Mouse (Mus musculus) ovary, postnatal 14 days (tissue): ENCODE data around the gene Usp49.

ENCODE experiments used
- DNase-seq: peaks from one replicate; pipeline ENCODE4 v3.0.0; 2022; ENCODE audit warnings: low spot score

Usp49 gene

GRCm38 (mm10) chr17:47694503-47695336 lies 64.2 kb downstream of the Usp49 start, which contains the start of gene Prickle4:
Gene Prickle4, minus strand, starts transcription at chr17:47694736.
- DNase-seq, result peak; percentile 97

- DNase-seq, result no peak
Observed at GRCm38 (mm10) chr17:47695337-47695710, 64.8 kb downstream of the Usp49 start.

- DNase-seq, result no peak
Observed at GRCm38 (mm10) chr17:47698156-47698555, 67.7 kb downstream of the Usp49 start.

GRCm38 (mm10) chr17:47699055-47699454 lies 68.6 kb downstream of the Usp49 start:
- no peak for DNase-seq

- no peak for DNase-seq
Observed at GRCm38 (mm10) chr17:47701793-47702192, 71.3 kb downstream of the Usp49 start.

- DNase-seq, result no peak
Observed at GRCm38 (mm10) chr17:47702548-47703345, 72.3 kb downstream of the Usp49 start.

GRCm38 (mm10) chr17:47703556-47703955 lies 73.1 kb downstream of the Usp49 start:
- DNase-seq, result no peak

GRCm38 (mm10) chr17:47704692-47705091 lies 74.2 kb downstream of the Usp49 start:
- no peak for DNase-seq

- no peak for DNase-seq
Observed at GRCm38 (mm10) chr17:47706196-47706595, 75.7 kb downstream of the Usp49 start.

- no peak for DNase-seq
Observed at GRCm38 (mm10) chr17:47707961-47708360, 77.5 kb downstream of the Usp49 start.

- DNase-seq, result no peak
Observed at GRCm38 (mm10) chr17:47708972-47709371, 78.5 kb downstream of the Usp49 start.

- DNase-seq, result no peak
Observed at GRCm38 (mm10) chr17:47710036-47710435, 79.5 kb downstream of the Usp49 start.

GRCm38 (mm10) chr17:47711883-47712282 lies 81.4 kb downstream of the Usp49 start:
- no peak for DNase-seq

- no peak for DNase-seq
Observed at GRCm38 (mm10) chr17:47712889-47713571, 82.5 kb downstream of the Usp49 start.

- no peak for DNase-seq
Observed at GRCm38 (mm10) chr17:47715037-47715436, 84.5 kb downstream of the Usp49 start.

- no peak for DNase-seq
Observed at GRCm38 (mm10) chr17:47721183-47721582, 90.7 kb downstream of the Usp49 start.

GRCm38 (mm10) chr17:47726566-47726965 lies 96.1 kb downstream of the Usp49 start, which contains the start of gene Pgc:
Gene Pgc, plus strand, starts transcription at chr17:47726842.
- DNase-seq, result no peak

GRCm38 (mm10) chr17:47730633-47731575 lies 100.4 kb downstream of the Usp49 start:
- DNase-seq, result no peak

GRCm38 (mm10) chr17:47735553-47736100 lies 105.1 kb downstream of the Usp49 start:
- DNase-seq, result no peak
